Mouse (Mus musculus): Measurements from ENCODE around the gene Psma6.

DNA sequence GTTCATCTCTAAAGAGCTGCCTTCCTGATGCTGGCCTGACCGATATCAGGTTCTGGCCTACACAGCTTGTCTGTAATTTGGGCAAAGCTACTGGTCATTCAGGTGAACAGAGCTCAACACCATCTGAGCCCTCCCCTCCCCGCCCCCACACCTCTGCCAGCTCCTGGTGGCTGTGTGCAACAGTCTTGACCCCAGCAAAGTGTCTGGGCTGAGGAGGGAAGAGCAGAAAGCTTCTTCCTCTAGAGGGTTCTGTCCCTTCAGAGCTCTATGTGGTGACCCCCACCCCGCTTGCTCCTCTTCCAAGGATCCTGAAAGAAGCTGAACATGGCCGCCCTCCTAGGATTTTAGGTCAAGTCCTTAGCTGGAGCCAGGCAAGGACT lies 62.3 kb downstream of the Psma6 start:
- TF ChIP-seq POLR2A (IDR thresholded peaks at IDR 0.05; ENCODE audit: low read depth, low read length) (0 out of 2 replicates have a peak, but pooled peaks have one; percentile 8), CTCF (IDR thresholded peaks at IDR 0.05; ENCODE audit: borderline replicate concordance, insufficient read depth, low read length) (no peak)
